Mouse (Mus musculus) cerebellum, postnatal 25 days (tissue): ENCODE results near the gene Gm16253.

Experiments
- DNase-seq, 2 experiments: peaks; one replicate each; pipeline ENCODE4 v3.0.0; 2021; ENCODE audit warnings: mixed read lengths in 2 of 2

Gm16253 gene

DNA sequence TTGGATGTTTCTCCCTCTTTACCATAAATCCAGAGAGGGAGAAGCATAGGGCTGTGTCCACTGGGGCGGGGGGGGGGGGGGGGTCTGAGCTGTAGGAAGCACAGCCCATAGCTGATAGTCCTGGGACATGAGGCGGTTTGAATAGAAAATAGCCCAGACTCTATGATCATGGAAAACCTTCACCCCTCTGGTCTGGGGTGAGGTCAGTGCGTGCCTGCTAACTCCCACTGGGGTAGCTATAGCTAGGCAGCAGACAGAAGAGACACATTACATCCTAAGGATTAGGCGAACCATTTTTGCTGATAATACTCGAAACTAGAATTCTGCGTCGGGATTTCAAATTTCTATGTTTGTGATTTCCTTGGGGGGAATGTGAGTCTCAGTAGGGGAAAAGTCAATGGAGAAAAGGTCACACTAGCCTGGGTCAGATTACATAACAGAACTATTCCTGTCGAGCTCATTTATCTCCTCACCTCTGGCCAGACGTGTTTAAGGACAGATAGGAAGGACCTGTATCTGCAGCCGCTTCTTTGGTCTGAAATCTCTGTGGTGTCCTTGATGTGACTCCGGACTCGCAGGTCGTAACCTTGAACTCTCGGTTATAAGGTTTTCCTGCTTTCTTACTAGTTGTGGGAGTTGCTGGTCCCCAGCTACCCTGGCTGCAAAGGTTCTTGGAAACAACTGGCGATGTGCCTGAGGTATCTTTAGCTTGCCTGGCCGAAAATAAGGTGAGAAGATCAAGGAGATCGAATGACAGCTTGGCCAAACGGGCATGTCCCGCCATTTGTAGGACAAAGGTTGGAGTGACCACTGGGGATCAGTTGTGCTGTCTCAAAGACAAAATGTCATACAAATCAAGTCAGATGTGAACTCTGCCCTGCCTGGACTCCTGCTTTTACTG lies 2.9 kb upstream of the Gm16253 start:
- DNase-seq, result no peak

DNA sequence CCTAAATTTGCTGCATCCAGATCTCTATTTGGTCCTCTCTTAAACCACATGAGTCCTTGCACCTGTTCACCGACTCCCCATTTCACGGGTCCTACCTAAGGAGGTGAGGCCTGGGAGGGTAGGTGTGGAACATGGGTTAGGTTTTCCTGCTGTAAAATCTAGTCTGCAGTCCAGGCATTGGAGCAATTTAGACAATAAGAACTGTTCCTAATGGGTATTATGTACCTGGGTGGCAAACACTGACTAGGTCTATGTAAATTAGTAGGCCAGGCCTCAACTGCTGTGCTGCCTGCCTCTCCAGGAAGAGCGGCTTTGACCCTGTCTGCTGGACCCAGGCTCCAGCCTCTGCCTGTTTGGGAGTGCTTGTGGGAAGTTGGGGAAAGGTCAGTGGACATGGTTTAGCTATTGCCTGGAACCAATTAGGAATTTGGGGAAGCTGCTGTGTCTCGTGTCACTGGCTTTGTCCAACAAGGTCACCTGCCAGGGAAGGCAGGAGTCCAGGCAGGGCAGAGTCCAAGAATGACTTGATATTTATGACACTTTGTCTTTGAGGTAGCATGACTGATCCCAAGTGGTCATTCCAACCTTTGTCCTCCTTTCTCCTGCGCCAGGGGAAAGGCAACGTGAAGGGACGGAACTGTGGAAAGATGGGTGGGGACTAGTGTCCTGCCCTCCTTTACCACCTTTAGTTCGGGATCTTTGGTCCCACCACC lies 1.4 kb upstream of the Gm16253 start:
- DNase-seq, result no peak

- DNase-seq, result no peak
Measured at GRCm38 (mm10) chr3:96576005-96576658, 652 bp upstream of the Gm16253 start.

DNA sequence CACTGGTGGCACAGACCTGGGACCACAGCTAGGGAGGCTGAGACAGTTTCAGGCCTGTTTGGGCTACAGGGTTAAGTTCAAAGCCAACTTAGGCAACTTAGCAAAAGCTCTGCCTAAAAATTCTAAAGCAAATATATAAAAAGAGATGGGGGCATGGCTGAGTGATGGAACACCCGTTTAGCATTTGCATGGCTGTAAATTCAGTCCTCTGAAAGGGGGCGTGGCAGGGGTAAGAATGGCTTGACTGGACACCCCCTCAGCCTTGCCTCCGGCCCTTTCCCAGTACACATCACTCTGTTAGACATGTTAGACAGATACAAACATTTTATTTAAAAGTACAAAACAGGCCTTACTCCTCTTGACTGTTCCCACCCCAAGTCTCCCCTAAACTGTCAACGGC lies 782 bp downstream of the Gm16253 start:
- no peak for DNase-seq

DNA sequence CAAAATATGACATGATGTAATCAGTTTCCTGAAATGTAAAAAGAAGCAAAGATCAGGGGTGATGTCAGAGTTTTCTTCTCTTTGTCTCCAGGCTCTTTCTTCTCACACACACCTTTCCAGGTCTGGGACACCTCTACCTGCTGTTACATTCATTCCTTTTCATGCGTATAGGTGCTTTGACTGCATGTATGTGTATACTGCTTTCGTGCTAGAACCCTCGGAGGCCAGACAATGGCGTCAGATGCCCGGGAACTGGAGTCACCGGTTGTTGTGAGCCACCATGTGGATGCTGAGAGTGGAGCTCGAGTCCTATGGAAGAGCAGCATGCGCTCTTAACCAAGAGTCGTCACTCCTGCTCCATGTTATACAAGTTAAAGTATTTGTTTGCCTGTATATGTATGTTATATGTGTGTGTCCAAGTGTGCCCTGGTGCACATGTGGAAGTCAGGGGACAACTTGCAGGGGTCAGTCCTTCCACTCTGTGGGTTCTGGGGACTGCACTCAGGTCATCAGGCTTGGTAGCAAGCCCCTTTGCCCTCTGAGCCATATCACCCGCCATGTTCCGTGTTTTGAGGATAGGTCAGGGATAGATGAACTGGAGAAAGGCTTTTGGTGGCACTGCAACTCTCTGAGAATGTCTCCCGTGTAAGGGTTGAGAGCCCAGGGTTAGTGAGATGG lies 1.9 kb downstream of the Gm16253 start:
- DNase-seq, result no peak

DNA sequence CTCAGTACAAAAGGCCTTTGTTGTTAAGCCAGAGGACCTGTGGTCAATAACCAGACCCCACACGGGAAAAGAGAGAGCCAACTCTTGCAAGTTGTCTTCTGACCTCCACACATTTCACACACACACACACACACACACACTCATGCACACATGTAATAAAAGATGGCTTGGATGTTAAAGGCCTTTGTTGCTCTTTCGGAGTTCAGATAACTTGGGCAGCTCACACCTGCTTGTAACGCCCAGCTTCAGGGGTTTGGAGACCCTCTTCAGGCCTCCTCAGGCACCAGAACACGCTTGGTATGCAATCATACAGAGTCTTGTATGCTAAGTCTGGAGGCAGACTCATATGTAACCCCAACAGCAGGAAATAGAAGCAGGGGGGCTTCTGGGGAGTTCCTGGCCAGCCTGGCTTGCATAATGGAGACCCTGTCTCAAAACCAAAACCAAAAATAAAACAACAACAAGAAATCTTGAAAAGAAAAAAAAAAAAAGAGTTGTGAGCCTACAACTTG lies 2.5 kb downstream of the Gm16253 start:
- DNase-seq, result no peak

GRCm38 (mm10) chr3:96579885-96580454 lies 3.2 kb downstream of the Gm16253 start:
- peak; percentile 95 to 96 for DNase-seq

- DNase-seq, result no peak
Measured at GRCm38 (mm10) chr3:96581141-96581540, 4.4 kb downstream of the Gm16253 start.

DNA sequence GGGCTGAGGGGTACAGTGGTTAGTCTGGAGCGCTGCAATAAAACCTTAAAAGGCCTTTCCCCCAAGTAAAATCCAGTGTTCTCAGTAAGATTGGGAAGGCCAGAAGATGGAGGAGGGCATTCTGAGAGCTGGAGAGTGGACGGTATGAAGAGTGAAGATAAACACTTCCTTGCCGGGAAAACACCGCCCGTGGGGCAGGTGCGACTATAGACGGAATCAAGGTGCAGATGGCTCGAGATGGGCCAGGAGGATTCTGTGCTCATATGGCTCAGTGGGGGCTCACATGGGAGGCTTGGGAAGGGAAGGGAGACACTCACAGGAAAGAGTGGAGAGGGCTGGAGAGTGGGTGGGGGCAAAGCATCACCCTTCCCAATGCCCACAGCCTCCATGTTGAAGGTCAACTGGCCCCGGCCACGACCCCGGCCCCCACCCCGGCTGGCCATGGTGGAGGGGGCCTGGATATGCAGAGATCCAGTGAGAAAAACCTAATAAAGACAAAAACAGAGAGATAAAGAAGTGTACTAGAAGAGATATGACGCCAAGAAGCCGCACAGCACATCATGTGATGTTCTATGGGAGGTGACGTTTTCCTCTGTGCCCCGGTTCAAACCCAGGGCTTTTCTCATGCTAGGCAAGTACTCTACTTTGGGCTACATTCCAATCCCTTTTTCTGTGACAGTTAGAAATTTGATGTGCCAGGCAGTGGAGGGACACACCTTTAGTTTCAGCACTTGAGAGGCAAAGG lies 5.2 kb downstream of the Gm16253 start:
- no peak for DNase-seq

GRCm38 (mm10) chr3:96583386-96583785 lies 6.6 kb downstream of the Gm16253 start:
- no peak for DNase-seq

- no peak for DNase-seq
Measured at GRCm38 (mm10) chr3:96590657-96591056, 13.9 kb downstream of the Gm16253 start.

DNA sequence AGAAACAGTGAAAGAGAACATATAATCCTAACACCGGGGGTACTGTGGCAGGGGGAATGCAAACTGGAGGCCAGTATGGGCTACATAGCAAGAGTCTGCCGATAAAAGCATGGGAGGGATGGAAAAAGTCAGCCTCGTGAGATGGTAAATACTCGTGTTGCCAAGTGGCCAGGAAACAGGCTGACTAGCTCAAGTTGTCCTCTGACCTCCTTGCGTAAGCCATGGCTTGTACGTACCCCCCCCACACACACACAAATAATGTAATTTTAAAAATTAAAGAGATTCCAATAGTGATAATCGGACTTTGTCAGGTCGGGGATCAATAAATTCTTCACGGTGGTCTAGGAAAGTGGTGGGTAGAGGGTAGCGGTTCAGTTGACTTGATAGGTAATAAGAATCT lies 16.6 kb downstream of the Gm16253 start:
- peak; percentile 36 to 48 for DNase-seq

GRCm38 (mm10) chr3:96593790-96594560 lies 17.2 kb downstream of the Gm16253 start, which contains the start of gene Polr3gl:
Polr3gl (minus strand) TSS chr3:96594181.
- DNase-seq, result peak; percentile 97

- no peak for DNase-seq
Measured at GRCm38 (mm10) chr3:96594851-96595250, 18.1 kb downstream of the Gm16253 start.

DNA sequence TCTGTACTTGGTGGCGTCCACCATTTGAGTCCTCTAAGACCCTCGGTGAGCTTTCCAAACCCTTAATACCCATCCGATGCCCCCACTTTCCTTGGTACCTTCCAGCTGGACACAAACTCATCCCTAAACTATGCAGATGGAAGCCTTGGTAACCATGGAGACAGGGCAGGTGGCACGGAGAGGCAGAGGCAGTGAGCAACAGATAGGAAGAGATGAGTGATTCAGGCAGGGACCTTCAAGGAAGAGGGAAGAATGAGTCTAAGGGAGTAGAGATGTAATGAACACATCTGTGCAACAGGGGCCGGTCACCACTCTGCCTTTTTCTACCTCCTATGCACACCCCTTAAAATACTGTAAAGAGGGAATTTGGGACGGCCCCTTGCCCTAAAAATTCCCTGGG lies 18.9 kb downstream of the Gm16253 start:
- DNase-seq, result peak; percentile 57 to 64

- peak; percentile 93 to 96 for DNase-seq
Measured at GRCm38 (mm10) chr3:96596228-96596707, 19.5 kb downstream of the Gm16253 start, which contains the start of gene Ankrd34a. Ankrd34a (plus strand) TSS chr3:96596636.

DNA sequence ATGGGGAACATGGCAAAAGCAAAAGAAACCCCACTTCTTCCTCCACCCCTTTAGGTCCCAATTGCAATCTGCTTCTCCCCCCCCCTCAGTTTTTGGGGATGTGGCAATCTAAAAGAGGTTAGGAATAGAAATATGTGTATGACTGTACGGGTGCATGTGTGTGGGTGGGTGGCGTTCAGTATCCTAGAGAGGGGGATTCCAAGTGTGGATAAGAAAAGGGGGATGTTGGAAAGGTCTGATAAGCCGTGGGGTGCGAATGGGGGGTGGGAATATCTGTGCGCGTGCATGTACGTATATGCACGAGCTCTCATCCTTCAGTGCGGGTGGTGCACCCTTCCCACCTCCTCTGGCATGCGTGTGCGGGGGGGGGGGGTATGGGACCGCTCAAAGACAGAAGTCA lies 20.1 kb downstream of the Gm16253 start:
- peak in 1 of 2 experiments; percentile 65 for DNase-seq

DNA sequence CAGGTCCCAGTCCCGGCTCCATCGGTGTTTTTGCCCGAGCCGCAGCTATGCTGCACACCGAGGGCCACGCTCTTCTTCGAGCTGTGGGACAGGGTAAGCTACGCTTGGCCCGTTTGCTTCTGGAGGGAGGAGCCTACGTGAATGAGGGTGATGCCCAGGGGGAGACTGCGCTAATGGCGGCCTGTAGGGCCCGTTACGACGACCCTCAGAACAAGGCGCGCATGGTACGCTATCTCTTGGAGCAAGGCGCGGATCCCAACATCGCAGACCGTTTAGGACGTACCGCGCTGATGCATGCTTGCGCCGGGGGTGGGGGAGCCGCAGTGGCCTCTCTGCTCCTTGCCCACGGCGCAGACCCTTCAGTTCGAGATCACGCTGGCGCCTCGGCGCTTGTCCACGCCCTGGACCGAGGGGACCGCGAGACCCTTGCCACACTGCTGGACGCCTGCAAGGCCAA lies 20.7 kb downstream of the Gm16253 start:
- peak; percentile 70 for DNase-seq

- DNase-seq, result peak; percentile 73 to 75
Measured at GRCm38 (mm10) chr3:96598156-96599068, 21.6 kb downstream of the Gm16253 start.
